Mouse (Mus musculus) forebrain, embryonic 11.5 days (tissue): ENCODE data around the gene Trp53inp2. TPM values are rescaled to one million over a fixed set of nuclear protein-coding genes. Genes with fewer than 3 reads are reported as not detected.

Source experiments
- ATAC-seq: fragments of 200-750 bp; cut with Nextera tagmentation; replicated peaks from 2 replicates; pipeline ENCODE4 v1.8.0; 2017; ENCODE audit warnings: moderate TSS enrichment; ENCODE audit not compliant: low FRiP score
- DNase-seq: peaks from one replicate; pipeline ENCODE4 v3.0.0-alpha.2; 2017; ENCODE audit warnings: low spot score
- H3K27ac ChIP-seq: fragments of 300-500 bp; sonication (generic); 2 replicates; pipeline ENCODE4 v1.5.1; 2014; ENCODE audit warnings: low read depth, low read length
- H3K27me3 ChIP-seq: fragments of 300-500 bp; sonication (generic); 2 replicates; pipeline ENCODE4 v1.6.1; 2014; ENCODE audit warnings: mild to moderate bottlenecking, low read length, mixed read lengths; ENCODE audit not compliant: control insufficient read depth, insufficient read depth
- H3K36me3 ChIP-seq: fragments of 300-500 bp; sonication (generic); 2 replicates; pipeline ENCODE4 v1.6.1; 2014; ENCODE audit warnings: mild to moderate bottlenecking, low read length, moderate library complexity, mixed read lengths; ENCODE audit not compliant: control insufficient read depth, insufficient read depth
- H3K4me1 ChIP-seq: fragments of 300-500 bp; sonication (generic); replicated peaks from 2 replicates; pipeline ENCODE4 v1.6.1; 2014; ENCODE audit warnings: low read length, mixed read lengths; ENCODE audit not compliant: control insufficient read depth, insufficient read depth
- H3K4me2 ChIP-seq: fragments of 300-500 bp; sonication (generic); 2 replicates; pipeline ENCODE4 v1.6.1; 2014; ENCODE audit warnings: low read depth, mild to moderate bottlenecking, low read length, moderate library complexity, mixed read lengths; ENCODE audit not compliant: severe bottlenecking
- H3K4me3 ChIP-seq: fragments of 300-500 bp; sonication (generic); 2 replicates; pipeline ENCODE4 v1.5.1; 2014; ENCODE audit warnings: low read depth, low read length
- H3K9ac ChIP-seq: fragments of 300-500 bp; sonication (generic); 2 replicates; pipeline ENCODE4 v1.6.1; 2014; ENCODE audit warnings: low read length
- H3K9me3 ChIP-seq: fragments of 300-500 bp; sonication (generic); 2 replicates; pipeline ENCODE4 v1.6.1; 2016; ENCODE audit warnings: low read length, mixed read lengths; ENCODE audit not compliant: control insufficient read depth
- WGBS: fragments of 180-500 bp; shearing (Covaris S2); extraction: QIAGEN DNeasy Blood & Tissue Kit; methylation state at CpG from one replicate; pipeline ENCODE4 v1.1.7; 2014; 5-methylcytosine and 5-hydroxymethylcytosine counted together
- polyA plus RNA-seq: library from polyadenylated mRNA; unstranded; fragments of >200 nt; fragmentation: Nextera tagmentation; extraction: Ambion mirVana; gene quantifications from 2 replicates; pipeline ENCODE4 v1.2.1, GENCODE M21; 2014

Gene Trp53inp2
- polyA plus RNA-seq, 1 experiment from 2014 or later = 60.3 TPM

- no peaks in the 10 kb centered on the region for H3K9me3 ChIP-seq
- ATAC-seq (peak; percentile 98), DNase-seq (peak; percentile 92)
- H3K9ac ChIP-seq = peak within 1 kb of the TSS; percentile 78
- H3K4me3 ChIP-seq = peak within 1 kb of the TSS; percentile 70
- peak within 1 kb of the TSS; percentile 71 for H3K4me2 ChIP-seq
- H3K27ac ChIP-seq = no peak within 1 kb of the TSS; the same call in 1 of the 2 replicates
- no peaks in the 10 kb centered on the region for H3K36me3 ChIP-seq
- H3K4me1 ChIP-seq = no peaks in the 10 kb centered on the region
- WGBS = under 1% methylated on average over 38 of the region's 38 CpGs
- H3K27me3 ChIP-seq = no peaks in the 10 kb centered on the region
Observed at GRCm38 (mm10) chr2:155356971-155357591, 23.8 kb upstream of the Trp53inp2 start, which contains the start of gene Pigu. Gene Pigu (minus strand): TSS chr2:155357430.

GRCm38 (mm10) chr2:155357686-155358399 is 23.0 kb upstream of the Trp53inp2 start:
- Histone ChIP-seq H3K36me3 (no peaks in the 10 kb centered on the region), H3K27me3 (no peaks in the 10 kb centered on the region), H3K4me3 (peak overlapping the region; percentile 70), H3K27ac (no peak overlapping the region), H3K9ac (peak overlapping the region; percentile 67), H3K4me2 (peak overlapping the region; percentile 65), H3K9me3 (no peaks in the 10 kb centered on the region), H3K4me1 (no peaks in the 10 kb centered on the region)
- WGBS = 38% methylated on average over 14 of the region's 14 CpGs
- peak; percentile 35 for ATAC-seq
- DNase-seq = no peak

- Histone ChIP-seq H3K9me3 (no peaks in the 10 kb centered on the region), H3K4me3 (no peak overlapping the region), H3K27me3 (no peaks in the 10 kb centered on the region), H3K4me2 (no peak overlapping the region), H3K36me3 (no peaks in the 10 kb centered on the region), H3K27ac (no peak overlapping the region), H3K4me1 (no peaks in the 10 kb centered on the region), H3K9ac (no peak overlapping the region)
- 81% methylated on average over 7 of the region's 7 CpGs for WGBS
- ATAC-seq = no peak
- no peak for DNase-seq
Observed at GRCm38 (mm10) chr2:155367635-155368284, 13.1 kb upstream of the Trp53inp2 start.

GRCm38 (mm10) chr2:155369333-155369883 is 11.5 kb upstream of the Trp53inp2 start:
- Histone ChIP-seq H3K9me3 (no peaks in the 10 kb centered on the region), H3K4me1 (no peaks in the 10 kb centered on the region), H3K27ac (no peak overlapping the region), H3K9ac (no peak overlapping the region), H3K4me2 (no peak overlapping the region), H3K4me3 (no peak overlapping the region), H3K27me3 (no peaks in the 10 kb centered on the region), H3K36me3 (no peaks in the 10 kb centered on the region)
- WGBS = 79% methylated on average over 7 of the region's 7 CpGs
- ATAC-seq (no peak), DNase-seq (no peak)

GRCm38 (mm10) chr2:155372451-155372850 is 8.4 kb upstream of the Trp53inp2 start:
- 71% methylated on average over 4 of the region's 4 CpGs for WGBS
- no peaks in the 10 kb centered on the region for H3K4me1 ChIP-seq

GRCm38 (mm10) chr2:155373302-155373701 is 7.6 kb upstream of the Trp53inp2 start:
- WGBS = 80% methylated on average over 1 of the region's 1 CpGs

More at GRCm38 (mm10) chr2:155372451-155372850, 8.4 kb upstream of the Trp53inp2 start:
- Histone ChIP-seq H3K9me3 (no peaks in the 10 kb centered on the region), H3K9ac (no peak overlapping the region), H3K4me3 (no peak overlapping the region), H3K27ac (no peak overlapping the region), H3K27me3 (no peaks in the 10 kb centered on the region), H3K36me3 (no peaks in the 10 kb centered on the region), H3K4me2 (no peak overlapping the region)
- no peak for ATAC-seq
- no peak for DNase-seq

GRCm38 (mm10) chr2:155373886-155374285 is 7.0 kb upstream of the Trp53inp2 start:
- H3K4me3 ChIP-seq = no peak overlapping the region
- no peak overlapping the region for H3K9ac ChIP-seq
- H3K4me1 ChIP-seq = no peaks in the 10 kb centered on the region
- no peak for ATAC-seq
- 85% methylated on average over 1 of the region's 1 CpGs for WGBS
- no peaks in the 10 kb centered on the region for H3K27me3 ChIP-seq
- H3K27ac ChIP-seq = no peak overlapping the region
- no peaks in the 10 kb centered on the region for H3K36me3 ChIP-seq
- H3K9me3 ChIP-seq = no peaks in the 10 kb centered on the region
- H3K4me2 ChIP-seq = no peak overlapping the region
- DNase-seq = no peak

More at GRCm38 (mm10) chr2:155373302-155373701, 7.6 kb upstream of the Trp53inp2 start:
- Histone ChIP-seq H3K9me3 (no peaks in the 10 kb centered on the region), H3K4me3 (no peak overlapping the region), H3K9ac (no peak overlapping the region), H3K36me3 (no peaks in the 10 kb centered on the region), H3K4me1 (no peaks in the 10 kb centered on the region), H3K27me3 (no peaks in the 10 kb centered on the region), H3K4me2 (no peak overlapping the region), H3K27ac (no peak overlapping the region)
- no peak for ATAC-seq
- no peak for DNase-seq

GRCm38 (mm10) chr2:155374521-155374920 is 6.3 kb upstream of the Trp53inp2 start:
- ATAC-seq = no peak
- H3K27me3 ChIP-seq = no peaks in the 10 kb centered on the region
- no peaks in the 10 kb centered on the region for H3K9me3 ChIP-seq
- H3K4me2 ChIP-seq = no peak overlapping the region
- H3K4me1 ChIP-seq = no peaks in the 10 kb centered on the region
- H3K9ac ChIP-seq = no peak overlapping the region
- no peaks in the 10 kb centered on the region for H3K36me3 ChIP-seq
- no peak for DNase-seq
- H3K27ac ChIP-seq = no peak overlapping the region
- H3K4me3 ChIP-seq = no peak overlapping the region
